Mouse (Mus musculus) forebrain, embryonic 11.5 days (tissue): ENCODE data around the gene Patz1. TPM values are rescaled to one million over a fixed set of nuclear protein-coding genes. Genes with fewer than 3 reads are reported as not detected.

ENCODE experiments used
- ATAC-seq: fragments of 200-750 bp; cut with Nextera tagmentation; replicated peaks from 2 replicates; pipeline ENCODE4 v1.8.0; 2017; ENCODE audit warnings: moderate TSS enrichment; ENCODE audit not compliant: low FRiP score
- DNase-seq: peaks from one replicate; pipeline ENCODE4 v3.0.0-alpha.2; 2017; ENCODE audit warnings: low spot score
- H3K27ac ChIP-seq: fragments of 300-500 bp; sonication (generic); 2 replicates; pipeline ENCODE4 v1.5.1; 2014; ENCODE audit warnings: low read depth, low read length
- H3K27me3 ChIP-seq: fragments of 300-500 bp; sonication (generic); 2 replicates; pipeline ENCODE4 v1.6.1; 2014; ENCODE audit warnings: mild to moderate bottlenecking, low read length, mixed read lengths; ENCODE audit not compliant: control insufficient read depth, insufficient read depth
- H3K36me3 ChIP-seq: fragments of 300-500 bp; sonication (generic); 2 replicates; pipeline ENCODE4 v1.6.1; 2014; ENCODE audit warnings: mild to moderate bottlenecking, low read length, moderate library complexity, mixed read lengths; ENCODE audit not compliant: control insufficient read depth, insufficient read depth
- H3K4me1 ChIP-seq: fragments of 300-500 bp; sonication (generic); replicated peaks from 2 replicates; pipeline ENCODE4 v1.6.1; 2014; ENCODE audit warnings: low read length, mixed read lengths; ENCODE audit not compliant: control insufficient read depth, insufficient read depth
- H3K4me2 ChIP-seq: fragments of 300-500 bp; sonication (generic); 2 replicates; pipeline ENCODE4 v1.6.1; 2014; ENCODE audit warnings: low read depth, mild to moderate bottlenecking, low read length, moderate library complexity, mixed read lengths; ENCODE audit not compliant: severe bottlenecking
- H3K4me3 ChIP-seq: fragments of 300-500 bp; sonication (generic); 2 replicates; pipeline ENCODE4 v1.5.1; 2014; ENCODE audit warnings: low read depth, low read length
- H3K9ac ChIP-seq: fragments of 300-500 bp; sonication (generic); 2 replicates; pipeline ENCODE4 v1.6.1; 2014; ENCODE audit warnings: low read length
- H3K9me3 ChIP-seq: fragments of 300-500 bp; sonication (generic); 2 replicates; pipeline ENCODE4 v1.6.1; 2016; ENCODE audit warnings: low read length, mixed read lengths; ENCODE audit not compliant: control insufficient read depth
- WGBS: fragments of 180-500 bp; shearing (Covaris S2); extraction: QIAGEN DNeasy Blood & Tissue Kit; methylation state at CpG from one replicate; pipeline ENCODE4 v1.1.7; 2014; 5-methylcytosine and 5-hydroxymethylcytosine counted together
- polyA plus RNA-seq: library from polyadenylated mRNA; unstranded; fragments of >200 nt; fragmentation: Nextera tagmentation; extraction: Ambion mirVana; gene quantifications from 2 replicates; pipeline ENCODE4 v1.2.1, GENCODE M21; 2014

The Patz1 gene
- polyA plus RNA-seq, 1 experiment from 2014 or later, result 130 TPM

GRCm38 (mm10) chr11:3269241-3269640, 19.4 kb upstream of the Patz1 start:
- ATAC-seq (no peak), DNase-seq (no peak)
- H3K9ac ChIP-seq, result no peak overlapping the region
- no peaks in the 10 kb centered on the region for H3K9me3 ChIP-seq
- H3K4me2 ChIP-seq, result no peak overlapping the region
- H3K36me3 ChIP-seq, result no peaks in the 10 kb centered on the region; the same call in 1 of the 2 replicates
- no peaks in the 10 kb centered on the region for H3K27me3 ChIP-seq
- H3K27ac ChIP-seq, result no peak overlapping the region
- H3K4me3 ChIP-seq, result no peak overlapping the region
- WGBS, result 35% methylated on average over 4 of the region's 4 CpGs
- H3K4me1 ChIP-seq, result no peaks in the 10 kb centered on the region

- ATAC-seq (no peak), DNase-seq (no peak)
- Histone ChIP-seq H3K36me3 (no peaks in the 10 kb centered on the region), H3K27me3 (no peaks in the 10 kb centered on the region), H3K9ac (no peak overlapping the region), H3K4me2 (no peak overlapping the region), H3K4me1 (no peaks in the 10 kb centered on the region), H3K4me3 (no peak overlapping the region), H3K9me3 (peaks cover 4% of the 10 kb centered on the region; the same call in 1 of the 2 replicates), H3K27ac (no peak overlapping the region)
- 74% methylated on average over 5 of the region's 5 CpGs for WGBS
Measured at GRCm38 (mm10) chr11:3278351-3278750, 10.3 kb upstream of the Patz1 start.

GRCm38 (mm10) chr11:3279729-3280128, 8.9 kb upstream of the Patz1 start:
- H3K4me1 ChIP-seq, result no peaks in the 10 kb centered on the region
- H3K27ac ChIP-seq, result no peak overlapping the region
- no peak overlapping the region for H3K4me2 ChIP-seq
- DNase-seq (no peak), ATAC-seq (no peak)
- H3K27me3 ChIP-seq, result no peaks in the 10 kb centered on the region
- H3K9me3 ChIP-seq, result peaks cover 4% of the 10 kb centered on the region; the same call in 1 of the 2 replicates
- no peak overlapping the region for H3K4me3 ChIP-seq
- 84% methylated on average over 2 of the region's 2 CpGs for WGBS
- no peaks in the 10 kb centered on the region for H3K36me3 ChIP-seq
- no peak overlapping the region for H3K9ac ChIP-seq

GRCm38 (mm10) chr11:3282887-3283286, 5.8 kb upstream of the Patz1 start:
- Histone ChIP-seq H3K9me3 (peaks cover 4% of the 10 kb centered on the region; the same call in 1 of the 2 replicates), H3K4me1 (peaks cover 3% of the 10 kb centered on the region; the same call in 1 of the 2 replicates), H3K27me3 (no peaks in the 10 kb centered on the region), H3K36me3 (no peaks in the 10 kb centered on the region), H3K27ac (no peak overlapping the region), H3K4me3 (no peak overlapping the region), H3K4me2 (no peak overlapping the region), H3K9ac (no peak overlapping the region)
- WGBS, result 84% methylated on average over 6 of the region's 6 CpGs
- DNase-seq (no peak), ATAC-seq (no peak)

- Histone ChIP-seq H3K9me3 (peaks cover 4% of the 10 kb centered on the region; the same call in 1 of the 2 replicates), H3K4me2 (no peak overlapping the region), H3K4me1 (peaks cover 4% of the 10 kb centered on the region; the same call in 1 of the 2 replicates), H3K4me3 (no peak overlapping the region), H3K27me3 (no peaks in the 10 kb centered on the region), H3K36me3 (no peaks in the 10 kb centered on the region), H3K27ac (no peak overlapping the region), H3K9ac (no peak overlapping the region)
- DNase-seq (no peak), ATAC-seq (no peak)
- WGBS, result 95% methylated on average over 6 of the region's 6 CpGs
Measured at GRCm38 (mm10) chr11:3283645-3284044, 5.0 kb upstream of the Patz1 start.

GRCm38 (mm10) chr11:3285940-3286339, 2.7 kb upstream of the Patz1 start:
- Histone ChIP-seq H3K4me2 (no peak overlapping the region), H3K9ac (no peak overlapping the region), H3K4me3 (no peak overlapping the region), H3K27me3 (no peaks in the 10 kb centered on the region), H3K36me3 (no peaks in the 10 kb centered on the region), H3K27ac (no peak overlapping the region), H3K9me3 (peaks cover 4% of the 10 kb centered on the region; the same call in 1 of the 2 replicates), H3K4me1 (peaks cover 4% of the 10 kb centered on the region; the same call in 1 of the 2 replicates)
- DNase-seq (no peak), ATAC-seq (no peak)
- 84% methylated on average over 3 of the region's 3 CpGs for WGBS

GRCm38 (mm10) chr11:3287131-3287530, 1.5 kb upstream of the Patz1 start:
- H3K27ac ChIP-seq, result no peak overlapping the region
- ATAC-seq (no peak), DNase-seq (no peak)
- no peaks in the 10 kb centered on the region for H3K27me3 ChIP-seq
- 55% methylated on average over 6 of the region's 6 CpGs for WGBS
- peaks cover 4% of the 10 kb centered on the region; the same call in 1 of the 2 replicates for H3K4me1 ChIP-seq
- no peak overlapping the region for H3K9ac ChIP-seq
- H3K36me3 ChIP-seq, result no peaks in the 10 kb centered on the region
- no peak overlapping the region for H3K4me2 ChIP-seq
- H3K4me3 ChIP-seq, result no peak overlapping the region
- H3K9me3 ChIP-seq, result no peaks in the 10 kb centered on the region

- WGBS, result 62% methylated on average over 5 of the region's 5 CpGs
- peak overlapping the region; percentile 92 for H3K4me3 ChIP-seq
- peaks cover 4% of the 10 kb centered on the region; the same call in 1 of the 2 replicates for H3K4me1 ChIP-seq
- no peaks in the 10 kb centered on the region for H3K9me3 ChIP-seq
- no peak for ATAC-seq
- no peaks in the 10 kb centered on the region for H3K27me3 ChIP-seq
- 0 out of 2 replicates have a peak overlapping the region, but pooled peaks have one; percentile 97 for H3K27ac ChIP-seq
- no peak for DNase-seq
- H3K36me3 ChIP-seq, result no peaks in the 10 kb centered on the region
- peak overlapping the region; percentile 99 for H3K9ac ChIP-seq
- H3K4me2 ChIP-seq, result peak overlapping the region; percentile 99; the same call in 1 of the 2 replicates
Measured at GRCm38 (mm10) chr11:3287921-3288320, 753 bp upstream of the Patz1 start.

GRCm38 (mm10) chr11:3289302-3289802, 678 bp downstream of the Patz1 start:
- ATAC-seq (peak; percentile 78), DNase-seq (peak; percentile 98)
- Histone ChIP-seq H3K4me2 (peak overlapping the region; percentile 99), H3K27me3 (no peaks in the 10 kb centered on the region), H3K27ac (peak overlapping the region; percentile 97), H3K4me3 (peak overlapping the region; percentile 92), H3K36me3 (peaks cover 7% of the 10 kb centered on the region), H3K4me1 (peaks cover 15% of the 10 kb centered on the region), H3K9me3 (no peaks in the 10 kb centered on the region), H3K9ac (peak overlapping the region; percentile 99)
- under 1% methylated on average over 29 of the region's 40 CpGs for WGBS
